Mouse (Mus musculus): Measurements from ENCODE around the gene Tmem221.

Tmem221 gene

GRCm38 (mm10) chr8:71509316-71509715 is 49.4 kb downstream of the Tmem221 start:
- no peak for DNase-seq (ENCODE audit: low spot score)

- DNase-seq (ENCODE audit: low spot score) = peak; percentile 78
These were observed 51.0 kb downstream of the Tmem221 start for GRCm38 (mm10) chr8:71507589-71508104.

- DNase-seq (ENCODE audit: low spot score) = no peak
These were observed 52.7 kb downstream of the Tmem221 start for GRCm38 (mm10) chr8:71505979-71506378.

GRCm38 (mm10) chr8:71505326-71505725 is 53.3 kb downstream of the Tmem221 start:
- DNase-seq (ENCODE audit: low spot score) = no peak

GRCm38 (mm10) chr8:71504349-71504748 is 54.3 kb downstream of the Tmem221 start:
- no peak for DNase-seq (ENCODE audit: low spot score)
